Mouse (Mus musculus): Measurements from ENCODE around the gene Zfp791. TPM values are rescaled to one million over a fixed set of nuclear protein-coding genes. Genes with fewer than 3 reads are reported as not detected.

Gene Zfp791
- polyA plus RNA-seq, 1 experiment from 2014 or later = 1.3 TPM

DNA sequence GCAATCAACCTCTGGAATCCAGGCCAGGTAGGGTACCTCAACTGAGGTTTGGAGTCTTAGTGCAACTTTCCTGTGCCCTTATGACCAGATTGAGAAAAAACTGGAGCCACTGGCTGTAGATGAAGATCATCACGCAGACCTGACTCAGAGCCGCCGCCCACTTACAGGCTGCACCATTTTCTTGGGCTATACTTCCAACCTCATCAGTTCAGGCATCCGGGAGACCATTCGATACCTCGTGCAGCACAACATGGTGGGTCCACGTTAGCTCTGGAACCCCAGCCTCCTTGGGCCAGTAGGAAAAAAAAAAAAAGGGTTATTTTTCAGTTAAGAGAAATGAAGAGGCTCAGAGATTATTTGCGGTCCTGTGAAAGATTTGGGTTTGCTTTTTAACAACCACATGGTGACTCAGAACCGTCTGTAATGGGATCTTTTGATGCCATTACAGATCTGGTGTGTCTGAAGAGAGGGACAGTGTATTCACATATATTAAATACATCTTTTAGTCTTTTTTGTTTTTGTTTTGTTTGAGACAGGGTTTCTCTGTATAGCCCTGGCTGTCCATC, 50.4 kb downstream of the Zfp791 start:
- Histone ChIP-seq H3K36me3 (ENCODE audit: control insufficient read depth, insufficient read depth, low read length) (peaks cover 2% of the 10 kb centered on the region; the same call in 1 of the 2 replicates), H3K4me3 (ENCODE audit: low read depth, low read length) (peak overlapping the region; percentile 91), H3K9me3 (ENCODE audit: control insufficient read depth, low read length) (no peaks in the 10 kb centered on the region), H3K9ac (ENCODE audit: low read length) (peak overlapping the region; percentile 79), H3K27me3 (ENCODE audit: control insufficient read depth, insufficient read depth, low read length) (no peaks in the 10 kb centered on the region), H3K27ac (ENCODE audit: low read depth, low read length) (peak overlapping the region; percentile 92; the same call in 1 of the 2 replicates), H3K4me2 (ENCODE audit: low read depth, low read length, severe bottlenecking) (peak overlapping the region; percentile 66), H3K4me1 (replicated peaks; ENCODE audit: control insufficient read depth, insufficient read depth, low read length) (peaks cover 6% of the 10 kb centered on the region; the same call in 1 of the 2 replicates)
- 47% methylated on average over 9 of the region's 9 CpGs for WGBS
- peak; percentile 52 for DNase-seq (ENCODE audit: low spot score)
- no peak for ATAC-seq (replicated peaks; ENCODE audit: low FRiP score)

DNA sequence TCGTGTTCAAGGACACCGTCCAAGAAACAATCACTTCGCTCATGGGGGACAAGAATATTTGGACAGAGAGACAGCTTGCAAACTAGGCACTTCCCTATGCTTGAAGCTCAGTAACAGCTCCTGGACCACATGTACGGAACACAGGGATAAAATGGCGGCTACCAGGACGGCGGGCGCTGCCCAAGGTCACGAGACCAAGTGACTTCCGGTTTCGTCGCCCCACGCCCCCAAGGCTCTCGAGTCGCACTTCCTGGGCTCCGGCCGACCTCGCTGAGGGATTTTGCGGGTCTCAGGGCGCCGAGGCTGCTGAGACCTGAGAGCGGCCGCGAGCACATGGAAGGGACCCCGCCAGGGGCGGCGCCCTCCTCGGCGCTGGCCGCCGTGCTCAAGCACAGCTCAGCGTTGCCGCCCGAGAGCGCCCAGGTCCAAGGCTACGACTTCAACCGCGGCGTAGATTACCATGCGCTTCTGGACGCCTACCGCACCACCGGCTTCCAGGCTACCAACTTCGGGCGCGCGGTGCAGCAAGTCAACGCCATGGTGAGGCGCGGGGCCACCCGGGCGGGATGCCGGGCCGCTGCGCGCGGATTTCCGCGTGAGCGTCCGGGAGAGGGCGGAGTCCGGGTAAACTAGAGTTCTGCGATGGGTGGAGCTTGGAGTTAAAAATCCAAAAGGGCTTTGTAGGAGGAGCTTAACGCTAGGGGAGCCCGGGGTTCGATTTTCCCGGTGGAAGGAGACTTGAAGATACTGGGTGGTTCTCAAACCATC, 51.2 kb downstream of the Zfp791 start, which contains the start of gene Dhps:
TSS of gene Dhps (plus strand) at position 244 of the 768 bp plus-strand sequence.
- WGBS = under 1% methylated on average over 68 of the region's 68 CpGs
- ATAC-seq (replicated peaks; ENCODE audit: low FRiP score) (peak; percentile 90), DNase-seq (ENCODE audit: low spot score) (peak; percentile 94)
- Histone ChIP-seq H3K36me3 (ENCODE audit: control insufficient read depth, insufficient read depth, low read length) (peaks cover 2% of the 10 kb centered on the region; the same call in 1 of the 2 replicates), H3K9me3 (ENCODE audit: control insufficient read depth, low read length) (no peaks in the 10 kb centered on the region), H3K4me2 (ENCODE audit: low read depth, low read length, severe bottlenecking) (peak within 1 kb of the TSS; percentile 66), H3K4me1 (replicated peaks; ENCODE audit: control insufficient read depth, insufficient read depth, low read length) (peaks cover 6% of the 10 kb centered on the region; the same call in 1 of the 2 replicates), H3K27me3 (ENCODE audit: control insufficient read depth, insufficient read depth, low read length) (no peaks in the 10 kb centered on the region), H3K4me3 (ENCODE audit: low read depth, low read length) (peak within 1 kb of the TSS; percentile 91), H3K9ac (ENCODE audit: low read length) (peak within 1 kb of the TSS; percentile 79), H3K27ac (ENCODE audit: low read depth, low read length) (peak within 1 kb of the TSS; percentile 92)

DNA sequence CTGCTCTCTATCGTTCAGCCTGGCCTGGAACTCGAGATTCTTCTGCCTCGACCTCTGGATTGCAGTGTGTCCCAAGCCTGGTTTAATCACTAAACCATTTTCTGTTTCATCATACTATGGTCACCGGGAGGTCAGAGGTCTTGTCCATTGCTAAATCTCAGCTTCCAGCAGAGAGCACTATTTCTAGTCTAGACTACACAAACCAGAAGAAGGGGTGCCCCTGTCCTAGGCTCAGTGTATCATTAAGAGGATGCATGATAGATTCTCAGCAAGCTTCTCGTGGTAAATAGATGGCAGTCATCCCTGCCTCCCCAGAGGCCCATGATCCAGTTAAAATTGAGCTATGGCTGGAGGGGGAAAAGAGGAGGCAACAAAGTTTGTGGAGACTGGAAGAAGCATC, 51.9 kb downstream of the Zfp791 start:
- ATAC-seq (replicated peaks; ENCODE audit: low FRiP score) (no peak), DNase-seq (ENCODE audit: low spot score) (peak; percentile 50)
- WGBS = 87% methylated on average over 5 of the region's 5 CpGs

DNA sequence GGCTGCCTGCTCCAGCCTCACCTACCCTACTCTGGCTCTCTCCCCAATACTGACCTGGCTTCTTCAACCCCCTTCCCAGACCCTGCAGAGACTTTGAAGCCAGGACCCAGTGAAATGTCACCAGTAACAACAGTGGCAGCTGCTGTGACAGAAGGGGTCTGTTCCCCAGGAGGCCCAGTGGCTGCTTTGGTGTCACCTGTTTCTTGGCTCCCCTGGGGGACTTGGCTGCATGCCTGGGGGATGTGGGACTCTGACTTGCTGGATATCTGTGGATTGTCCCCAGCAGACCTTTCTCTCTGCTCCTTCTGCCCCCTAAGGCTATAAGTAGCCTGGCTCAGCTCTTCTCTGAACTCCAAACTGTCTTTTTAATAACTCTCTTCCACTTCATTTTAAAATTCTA, 54.9 kb downstream of the Zfp791 start, which contains the start of gene Gm5741:
TSS of gene Gm5741 (minus strand) at position 1 of the 400 bp plus-strand sequence.
- H3K9me3 ChIP-seq (ENCODE audit: control insufficient read depth, low read length) = no peaks in the 10 kb centered on the region
- peaks cover 5% of the 10 kb centered on the region; the same call in 1 of the 2 replicates for H3K36me3 ChIP-seq (ENCODE audit: control insufficient read depth, insufficient read depth, low read length)
- no peak within 1 kb of the TSS for H3K27ac ChIP-seq (ENCODE audit: low read depth, low read length)
- no peak for ATAC-seq (replicated peaks; ENCODE audit: low FRiP score)
- peaks cover 2% of the 10 kb centered on the region; the same call in 1 of the 2 replicates for H3K4me1 ChIP-seq (replicated peaks; ENCODE audit: control insufficient read depth, insufficient read depth, low read length)
- no peak within 1 kb of the TSS for H3K9ac ChIP-seq (ENCODE audit: low read length)
- peak; percentile 52 for DNase-seq (ENCODE audit: low spot score)
- H3K4me2 ChIP-seq (ENCODE audit: low read depth, low read length, severe bottlenecking) = no peak within 1 kb of the TSS
- H3K4me3 ChIP-seq (ENCODE audit: low read depth, low read length) = no peak within 1 kb of the TSS
- no peaks in the 10 kb centered on the region for H3K27me3 ChIP-seq (ENCODE audit: control insufficient read depth, insufficient read depth, low read length)

More for the DNA sequence above, 51.9 kb downstream of the Zfp791 start:
- Histone ChIP-seq H3K9ac (ENCODE audit: low read length) (peak overlapping the region; percentile 79; the same call in 1 of the 2 replicates), H3K4me2 (ENCODE audit: low read depth, low read length, severe bottlenecking) (peak overlapping the region; percentile 66), H3K36me3 (ENCODE audit: control insufficient read depth, insufficient read depth, low read length) (peaks cover 7% of the 10 kb centered on the region), H3K27me3 (ENCODE audit: control insufficient read depth, insufficient read depth, low read length) (no peaks in the 10 kb centered on the region), H3K4me1 (replicated peaks; ENCODE audit: control insufficient read depth, insufficient read depth, low read length) (peaks cover 6% of the 10 kb centered on the region; the same call in 1 of the 2 replicates), H3K9me3 (ENCODE audit: control insufficient read depth, low read length) (no peaks in the 10 kb centered on the region), H3K27ac (ENCODE audit: low read depth, low read length) (peak overlapping the region; percentile 92; the same call in 1 of the 2 replicates), H3K4me3 (ENCODE audit: low read depth, low read length) (peak overlapping the region; percentile 91)

DNA sequence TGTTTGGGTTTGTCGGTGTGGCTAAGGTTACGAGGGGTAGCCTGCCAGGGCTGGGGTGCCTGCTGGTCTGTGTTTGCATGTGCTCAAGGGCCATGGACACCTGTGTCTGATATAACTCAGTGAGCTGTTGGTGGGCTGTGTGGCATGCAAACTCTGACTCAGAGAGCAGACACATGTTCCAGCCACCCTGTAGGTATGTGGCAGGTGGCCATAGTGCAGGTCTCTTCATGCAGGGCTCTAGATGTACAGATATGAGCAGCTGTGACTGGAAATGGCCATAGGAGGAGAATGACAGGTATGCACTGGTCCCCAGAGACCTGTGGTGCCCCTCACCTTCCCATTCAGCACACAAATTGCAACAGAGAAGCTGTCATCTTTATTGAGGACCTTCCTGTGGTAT, 55.7 kb downstream of the Zfp791 start:
- H3K4me1 ChIP-seq (replicated peaks; ENCODE audit: control insufficient read depth, insufficient read depth, low read length) = no peaks in the 10 kb centered on the region; the same call in 1 of the 2 replicates
- ATAC-seq (replicated peaks; ENCODE audit: low FRiP score) = no peak
- DNase-seq (ENCODE audit: low spot score) = peak; percentile 44
- no peak overlapping the region for H3K9ac ChIP-seq (ENCODE audit: low read length)
- no peaks in the 10 kb centered on the region for H3K9me3 ChIP-seq (ENCODE audit: control insufficient read depth, low read length)
- H3K36me3 ChIP-seq (ENCODE audit: control insufficient read depth, insufficient read depth, low read length) = peaks cover 5% of the 10 kb centered on the region; the same call in 1 of the 2 replicates
- H3K27ac ChIP-seq (ENCODE audit: low read depth, low read length) = no peak overlapping the region
- 94% methylated on average over 2 of the region's 2 CpGs for WGBS
- H3K4me2 ChIP-seq (ENCODE audit: low read depth, low read length, severe bottlenecking) = no peak overlapping the region
- H3K27me3 ChIP-seq (ENCODE audit: control insufficient read depth, insufficient read depth, low read length) = no peaks in the 10 kb centered on the region
- H3K4me3 ChIP-seq (ENCODE audit: low read depth, low read length) = no peak overlapping the region

DNA sequence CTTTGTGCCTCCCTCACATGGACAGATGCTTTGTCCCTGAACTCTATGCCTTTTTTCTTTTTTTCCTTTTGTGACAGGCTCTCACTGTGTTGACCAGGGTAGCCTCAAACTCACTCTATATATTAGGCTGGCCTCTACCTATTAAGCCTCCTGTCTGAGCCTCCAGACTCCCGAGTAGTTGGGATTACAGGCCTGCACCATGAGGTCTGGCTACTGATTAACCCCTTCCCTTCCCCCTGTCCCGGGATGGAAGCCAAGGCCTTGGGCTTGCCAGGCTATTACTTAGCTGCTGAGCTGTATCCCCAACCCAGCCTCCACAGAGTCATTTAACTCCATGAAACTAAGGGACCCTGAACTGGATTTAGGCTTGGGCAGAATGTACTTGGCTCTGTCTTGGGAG, 57.7 kb downstream of the Zfp791 start:
- no peak overlapping the region for H3K9ac ChIP-seq (ENCODE audit: low read length)
- no peak for ATAC-seq (replicated peaks; ENCODE audit: low FRiP score)
- DNase-seq (ENCODE audit: low spot score) = no peak
- WGBS = 43% methylated on average over 2 of the region's 2 CpGs
- H3K36me3 ChIP-seq (ENCODE audit: control insufficient read depth, insufficient read depth, low read length) = peaks cover 5% of the 10 kb centered on the region; the same call in 1 of the 2 replicates
- H3K27ac ChIP-seq (ENCODE audit: low read depth, low read length) = no peak overlapping the region
- no peak overlapping the region for H3K4me3 ChIP-seq (ENCODE audit: low read depth, low read length)
- no peaks in the 10 kb centered on the region for H3K27me3 ChIP-seq (ENCODE audit: control insufficient read depth, insufficient read depth, low read length)
- no peak overlapping the region for H3K4me2 ChIP-seq (ENCODE audit: low read depth, low read length, severe bottlenecking)
- no peaks in the 10 kb centered on the region for H3K9me3 ChIP-seq (ENCODE audit: control insufficient read depth, low read length)
- H3K4me1 ChIP-seq (replicated peaks; ENCODE audit: control insufficient read depth, insufficient read depth, low read length) = peaks cover 4% of the 10 kb centered on the region; the same call in 1 of the 2 replicates

DNA sequence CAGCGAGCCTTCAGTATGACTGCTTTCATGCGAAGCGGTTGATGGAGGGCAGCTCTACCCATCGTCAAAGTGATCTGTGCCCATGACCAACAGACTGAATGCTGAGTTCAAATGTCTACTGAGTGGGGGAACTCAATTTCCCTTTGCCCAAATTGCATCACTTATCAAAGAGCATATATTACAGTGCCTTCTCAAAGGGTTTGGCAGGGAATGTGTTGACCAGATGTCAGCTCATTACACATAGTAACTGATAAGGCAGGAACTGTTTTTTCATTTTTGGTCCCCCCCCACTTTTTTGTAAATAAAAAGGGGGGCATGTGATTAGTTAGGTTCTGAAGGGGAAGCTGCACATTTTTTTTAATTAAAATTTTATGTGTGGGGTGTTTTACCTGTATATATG, 60.3 kb downstream of the Zfp791 start:
- Histone ChIP-seq H3K9ac (ENCODE audit: low read length) (no peak overlapping the region), H3K9me3 (ENCODE audit: control insufficient read depth, low read length) (no peaks in the 10 kb centered on the region), H3K4me2 (ENCODE audit: low read depth, low read length, severe bottlenecking) (no peak overlapping the region), H3K4me1 (replicated peaks; ENCODE audit: control insufficient read depth, insufficient read depth, low read length) (peaks cover 4% of the 10 kb centered on the region; the same call in 1 of the 2 replicates), H3K4me3 (ENCODE audit: low read depth, low read length) (no peak overlapping the region), H3K27me3 (ENCODE audit: control insufficient read depth, insufficient read depth, low read length) (no peaks in the 10 kb centered on the region), H3K27ac (ENCODE audit: low read depth, low read length) (no peak overlapping the region), H3K36me3 (ENCODE audit: control insufficient read depth, insufficient read depth, low read length) (peaks cover 5% of the 10 kb centered on the region; the same call in 1 of the 2 replicates)
- WGBS = 94% methylated on average over 4 of the region's 4 CpGs
- DNase-seq (ENCODE audit: low spot score) (no peak), ATAC-seq (replicated peaks; ENCODE audit: low FRiP score) (no peak)

DNA sequence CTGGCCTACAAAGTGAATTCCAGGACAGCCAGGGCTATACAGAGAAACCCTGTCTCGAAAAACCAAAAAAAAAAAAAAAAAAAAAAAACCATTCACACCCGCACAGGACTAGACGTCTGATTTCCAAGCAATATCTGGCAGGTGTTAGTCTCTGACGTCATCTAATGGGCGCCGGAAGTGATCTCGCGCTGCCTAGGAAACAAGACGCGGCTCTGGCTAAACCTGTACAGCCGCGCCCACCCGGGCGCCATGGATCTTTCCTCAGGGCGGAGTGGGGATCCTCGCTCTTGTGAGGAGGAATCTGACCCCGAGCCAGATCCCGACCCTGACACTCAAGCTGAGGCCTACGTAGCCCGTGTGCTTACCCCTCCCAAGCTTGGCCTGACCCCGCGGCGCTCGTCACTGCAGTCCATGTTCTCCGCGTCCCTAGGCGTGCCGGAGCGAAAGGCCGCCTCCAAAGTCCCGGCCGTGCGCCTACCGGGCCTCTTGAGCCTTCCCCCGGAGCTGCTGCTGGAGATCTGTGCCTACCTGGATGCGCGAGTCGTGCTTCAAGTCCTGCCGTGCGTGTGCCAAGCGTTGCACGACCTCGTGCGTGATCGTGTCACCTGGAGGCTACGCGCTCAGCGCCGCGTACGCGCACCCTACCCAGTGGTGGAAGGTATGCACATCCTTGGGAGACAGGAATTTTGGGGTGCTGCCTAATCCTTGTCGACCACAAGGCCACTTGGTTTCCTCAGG, 62.8 kb downstream of the Zfp791 start, which contains the start of gene Fbxw9:
TSS of gene Fbxw9 (plus strand) at position 177 of the 738 bp plus-strand sequence.
- no peak within 1 kb of the TSS for H3K27ac ChIP-seq (ENCODE audit: low read depth, low read length)
- peak; percentile 92 for ATAC-seq (replicated peaks; ENCODE audit: low FRiP score)

More for the DNA sequence above, 62.8 kb downstream of the Zfp791 start, which contains the start of gene Fbxw9:
- Histone ChIP-seq H3K9me3 (ENCODE audit: control insufficient read depth, low read length) (no peaks in the 10 kb centered on the region), H3K9ac (ENCODE audit: low read length) (peak within 1 kb of the TSS; percentile 63), H3K27me3 (ENCODE audit: control insufficient read depth, insufficient read depth, low read length) (no peaks in the 10 kb centered on the region), H3K4me1 (replicated peaks; ENCODE audit: control insufficient read depth, insufficient read depth, low read length) (peaks cover 4% of the 10 kb centered on the region; the same call in 1 of the 2 replicates), H3K4me3 (ENCODE audit: low read depth, low read length) (peak within 1 kb of the TSS; percentile 79), H3K4me2 (ENCODE audit: low read depth, low read length, severe bottlenecking) (peak within 1 kb of the TSS; percentile 92), H3K36me3 (ENCODE audit: control insufficient read depth, insufficient read depth, low read length) (peaks cover 5% of the 10 kb centered on the region; the same call in 1 of the 2 replicates)
- under 1% methylated on average over 52 of the region's 53 CpGs for WGBS
- DNase-seq (ENCODE audit: low spot score) = peak; percentile 93
